Mouse (Mus musculus) lung, embryonic 15.5 days (tissue): Measurements from ENCODE around the gene Igll1. TPM values are rescaled to one million over a fixed set of nuclear protein-coding genes. Genes with fewer than 3 reads are reported as not detected.

Source experiments
- ATAC-seq: fragments of 200-750 bp; cut with Nextera tagmentation; 2 replicates; pipeline ENCODE4 v1.8.0; 2017; ENCODE audit warnings: moderate number of reproducible peaks, borderline replicate concordance; ENCODE audit not compliant: low FRiP score, low TSS enrichment; ENCODE audit errors: extremely low read depth
- H3K27ac ChIP-seq: fragments of 300-500 bp; sonication (generic); 2 replicates; pipeline ENCODE4 v1.5.1; 2015; ENCODE audit warnings: moderate library complexity, mild to moderate bottlenecking, inconsistent platforms
- H3K27me3 ChIP-seq: fragments of 300-500 bp; sonication (generic); 2 replicates; pipeline ENCODE4 v1.6.1; 2015; ENCODE audit warnings: inconsistent platforms
- H3K36me3 ChIP-seq: fragments of 300-500 bp; sonication (generic); 2 replicates; pipeline ENCODE4 v1.6.1; 2015; ENCODE audit warnings: inconsistent platforms
- H3K4me1 ChIP-seq: fragments of 300-500 bp; sonication (generic); 2 replicates; pipeline ENCODE4 v1.6.1; 2015; ENCODE audit warnings: inconsistent platforms
- H3K4me2 ChIP-seq: fragments of 300-500 bp; sonication (generic); 2 replicates; pipeline ENCODE4 v1.6.1; 2015; ENCODE audit warnings: inconsistent platforms, mild to moderate bottlenecking, moderate library complexity
- H3K4me3 ChIP-seq: fragments of 300-500 bp; sonication (generic); 2 replicates; pipeline ENCODE4 v1.5.1; 2015; ENCODE audit warnings: mild to moderate bottlenecking, inconsistent platforms
- H3K9ac ChIP-seq: fragments of 300-500 bp; sonication (generic); 2 replicates; pipeline ENCODE4 v1.6.1; 2015; ENCODE audit warnings: inconsistent platforms
- H3K9me3 ChIP-seq: fragments of 300-500 bp; sonication (generic); 2 replicates; pipeline ENCODE4 v1.6.1; 2016; ENCODE audit warnings: inconsistent platforms
- WGBS: fragments of 180-500 bp; shearing (Covaris S2); methylation state at CpG from one replicate; pipeline ENCODE4 v1.1.7; 2015; 5-methylcytosine and 5-hydroxymethylcytosine counted together
- polyA plus RNA-seq: library from polyadenylated mRNA; unstranded; fragments of >200 nt; fragmentation: Nextera tagmentation; extraction: Ambion mirVana; gene quantifications from 2 replicates; pipeline ENCODE4 v1.2.1, GENCODE M21; 2015

Igll1 gene
- polyA plus RNA-seq, 1 experiment from 2014 or later = 0.82 TPM

DNA sequence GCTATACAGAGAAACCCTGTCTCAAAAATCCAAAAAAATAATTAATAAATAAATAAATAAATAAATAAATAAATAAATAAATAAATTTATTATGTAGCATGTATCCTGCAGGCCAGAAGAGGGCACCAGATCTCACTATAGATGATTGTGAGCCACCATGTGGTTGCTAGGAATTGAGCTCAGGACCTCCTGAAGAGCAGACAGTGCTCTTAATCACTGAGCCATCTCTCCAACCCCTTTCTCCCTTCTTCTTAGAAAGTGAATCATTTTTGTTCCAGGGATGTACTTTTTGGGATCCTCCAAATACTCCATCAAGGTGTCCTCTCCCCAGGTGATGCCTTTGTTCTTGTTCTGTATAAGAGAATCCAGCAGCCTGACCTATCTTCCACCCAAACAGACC is 14.6 kb downstream of the Igll1 start:
- Histone ChIP-seq H3K36me3 (no peaks in the 10 kb centered on the region), H3K27me3 (no peaks in the 10 kb centered on the region), H3K9ac (no peak overlapping the region), H3K27ac (no peak overlapping the region), H3K9me3 (no peaks in the 10 kb centered on the region), H3K4me1 (no peaks in the 10 kb centered on the region), H3K4me2 (no peak overlapping the region), H3K4me3 (no peak overlapping the region)
- ATAC-seq = no peak

DNA sequence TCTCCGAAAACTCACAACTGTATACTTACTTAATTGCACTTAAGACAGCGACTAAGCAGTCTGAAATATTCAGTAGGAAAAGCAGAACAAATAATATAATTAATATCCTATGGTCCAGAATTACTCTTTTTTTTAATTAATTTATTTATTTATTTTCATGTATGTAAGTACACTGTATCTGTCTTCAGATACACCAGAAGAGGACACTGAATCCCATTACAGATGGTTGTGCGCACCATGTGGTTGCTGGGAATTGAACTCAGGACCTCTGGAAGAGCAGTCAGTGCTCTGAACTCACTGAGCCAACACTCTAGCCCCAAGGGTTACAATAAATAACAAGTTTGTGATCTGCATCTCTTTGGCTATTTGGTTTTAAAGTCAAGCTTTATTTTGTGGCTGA is 34.1 kb downstream of the Igll1 start:
- Histone ChIP-seq H3K4me1 (no peaks in the 10 kb centered on the region), H3K27me3 (no peaks in the 10 kb centered on the region), H3K36me3 (no peaks in the 10 kb centered on the region), H3K4me3 (no peak overlapping the region), H3K9ac (no peak overlapping the region), H3K27ac (no peak overlapping the region), H3K4me2 (peak overlapping the region; percentile 68; the same call in 1 of the 2 replicates), H3K9me3 (no peaks in the 10 kb centered on the region)
- 85% methylated on average over 3 of the region's 3 CpGs for WGBS
- ATAC-seq = no peak

DNA sequence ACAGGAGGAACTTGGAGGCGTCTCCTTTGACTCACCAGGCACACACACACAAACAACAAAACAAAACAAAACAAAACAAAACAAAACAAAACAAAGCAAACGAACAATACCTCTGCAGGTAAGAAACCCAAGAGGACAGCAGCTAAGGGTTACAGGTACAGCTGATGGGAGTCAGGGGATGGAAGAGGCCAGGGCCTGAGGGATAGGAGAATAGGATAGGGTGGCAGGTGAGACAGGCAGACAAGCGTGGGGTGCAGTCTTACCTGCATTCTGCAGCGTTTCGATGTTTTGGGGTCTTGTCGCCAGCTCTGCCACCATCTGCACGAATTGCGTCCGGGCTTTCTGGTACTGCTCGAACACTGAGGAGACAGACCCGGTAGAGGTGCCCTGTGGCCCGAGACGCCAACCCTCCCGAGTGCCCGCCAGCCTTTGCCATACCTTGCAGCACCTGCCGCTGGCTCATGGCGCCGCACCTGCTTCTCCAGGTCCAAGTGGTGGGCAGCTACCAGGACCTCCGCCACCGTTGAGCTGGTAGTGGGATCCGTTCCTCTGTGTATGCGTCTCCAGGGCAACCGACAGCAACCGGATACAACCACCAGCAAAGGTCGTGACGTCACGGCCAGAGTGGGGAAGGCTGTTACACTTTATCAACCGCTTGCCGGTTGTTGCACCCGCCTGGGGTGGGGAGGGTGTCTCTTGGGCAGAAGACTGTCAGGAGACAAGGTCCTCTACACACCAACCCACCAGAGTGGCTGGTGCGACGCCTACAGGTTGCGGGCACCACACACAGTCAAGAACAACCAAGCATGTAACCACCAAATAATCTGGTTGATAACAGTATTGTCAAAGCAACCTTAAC is 34.8 kb downstream of the Igll1 start, which contains the start of gene Spag6l:
Gene Spag6l, minus strand, starts transcription at position 700 of the 859 bp plus-strand sequence.
- peak; percentile 55; the same call in 1 of the 2 replicates for ATAC-seq
- Histone ChIP-seq H3K27ac (no peak within 1 kb of the TSS), H3K4me1 (no peaks in the 10 kb centered on the region), H3K9me3 (no peaks in the 10 kb centered on the region), H3K4me3 (peak within 1 kb of the TSS; percentile 33), H3K4me2 (peak within 1 kb of the TSS; percentile 68), H3K36me3 (no peaks in the 10 kb centered on the region), H3K9ac (0 out of 2 replicates have a peak within 1 kb of the TSS, but pooled peaks have one; percentile 24), H3K27me3 (no peaks in the 10 kb centered on the region)
- 7% methylated on average over 33 of the region's 33 CpGs for WGBS

DNA sequence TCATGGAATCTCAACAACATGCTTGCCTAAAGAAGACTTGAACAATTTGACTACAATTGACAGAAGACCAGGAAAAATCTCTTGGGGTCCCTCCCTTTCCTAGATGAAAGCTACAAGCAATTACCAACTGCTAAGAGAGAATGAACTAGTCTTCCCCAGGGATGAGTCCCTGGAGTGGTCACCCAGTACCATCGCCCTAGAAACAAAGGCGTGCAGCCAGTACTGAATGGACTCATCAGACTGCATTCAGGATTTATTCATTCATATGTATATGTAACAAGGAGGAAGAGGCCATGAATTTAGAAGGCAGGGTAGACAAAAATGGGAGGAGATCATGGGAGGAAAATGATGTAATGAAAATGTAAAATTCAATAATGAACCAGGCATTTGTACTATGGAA is 37.6 kb downstream of the Igll1 start:
- Histone ChIP-seq H3K9ac (no peak overlapping the region), H3K4me1 (no peaks in the 10 kb centered on the region), H3K4me2 (no peak overlapping the region), H3K9me3 (no peaks in the 10 kb centered on the region), H3K27ac (no peak overlapping the region), H3K36me3 (no peaks in the 10 kb centered on the region), H3K27me3 (no peaks in the 10 kb centered on the region), H3K4me3 (no peak overlapping the region)
- no peak for ATAC-seq
- 92% methylated on average over 2 of the region's 2 CpGs for WGBS

DNA sequence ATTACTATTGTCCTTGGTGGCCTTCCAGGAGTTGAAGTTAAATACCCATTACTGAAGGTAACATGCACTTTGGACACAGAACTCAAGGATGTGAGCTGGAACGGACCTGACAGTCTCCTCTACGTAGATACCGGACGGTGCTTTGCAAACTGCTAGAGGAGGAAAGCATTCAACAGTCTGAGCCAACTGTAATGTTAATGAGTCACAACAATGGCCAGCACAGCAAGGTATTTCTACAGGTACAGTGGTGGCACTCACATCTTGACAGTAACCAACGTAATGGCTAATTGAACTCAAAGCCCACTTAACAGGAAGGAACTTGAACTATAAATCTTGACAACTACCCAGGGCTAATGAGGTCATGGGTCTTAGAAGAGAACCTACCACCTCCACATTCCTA is 38.3 kb downstream of the Igll1 start:
- ATAC-seq = no peak
- H3K4me2 ChIP-seq = no peak overlapping the region
- no peaks in the 10 kb centered on the region for H3K36me3 ChIP-seq
- no peak overlapping the region for H3K4me3 ChIP-seq
- no peak overlapping the region for H3K9ac ChIP-seq
- H3K4me1 ChIP-seq = no peaks in the 10 kb centered on the region
- H3K27me3 ChIP-seq = no peaks in the 10 kb centered on the region
- no peaks in the 10 kb centered on the region for H3K9me3 ChIP-seq
- no peak overlapping the region for H3K27ac ChIP-seq
- 49% methylated on average over 5 of the region's 5 CpGs for WGBS

Other genes with a start within 250 kb of the Igll1 start
- gene Olfr19, start 187.6 kb downstream of the Igll1 start, polyA plus RNA-seq = not detected in 2 replicates
- 3.6 and 4.9 TPM in 2 replicates for gene Spag6l, start 34.5 kb downstream of the Igll1 start, polyA plus RNA-seq
- 64.0 and 69.9 TPM in 2 replicates for gene Top3b, start 6.8 kb upstream of the Igll1 start, polyA plus RNA-seq
- 2.6 and 3.2 TPM in 2 replicates for gene Vpreb1, start 6.9 kb upstream of the Igll1 start, polyA plus RNA-seq
- gene Ppm1f, start 32.5 kb upstream of the Igll1 start, polyA plus RNA-seq = 35.6 and 36.7 TPM in 2 replicates
- 158 and 166 TPM in 2 replicates for gene Mapk1, start 119.4 kb upstream of the Igll1 start, polyA plus RNA-seq
- gene Ypel1, start 205.7 kb upstream of the Igll1 start, polyA plus RNA-seq = 26.7 and 27.2 TPM in 2 replicates
- 127 and 146 TPM in 2 replicates for gene Ppil2, start 247.3 kb upstream of the Igll1 start, polyA plus RNA-seq